Mouse (Mus musculus): ENCODE measurements at regions not wholly inside any gene's neighbourhood (a gene's known extent, or its start where the extent isn't known, plus 50 kb on each side); places are given as distances from the start of the nearest gene placed in this dataset.

GRCm38 (mm10) chr8:6090028-6090427 is 984.9 kb upstream of the Slc10a2 start:
- TF ChIP-seq CTCF (IDR thresholded peaks at IDR 0.05; ENCODE audit: borderline replicate concordance, insufficient read depth, low read length) (no peak), POLR2A (IDR thresholded peaks at IDR 0.05; ENCODE audit: low read depth, low read length) (no peak)

Measured in embryonic fibroblast, embryonic 13.5 days (primary cell).